8 mouse cellular contexts compared by ENCODE assay signal in the genomic region with DNA sequence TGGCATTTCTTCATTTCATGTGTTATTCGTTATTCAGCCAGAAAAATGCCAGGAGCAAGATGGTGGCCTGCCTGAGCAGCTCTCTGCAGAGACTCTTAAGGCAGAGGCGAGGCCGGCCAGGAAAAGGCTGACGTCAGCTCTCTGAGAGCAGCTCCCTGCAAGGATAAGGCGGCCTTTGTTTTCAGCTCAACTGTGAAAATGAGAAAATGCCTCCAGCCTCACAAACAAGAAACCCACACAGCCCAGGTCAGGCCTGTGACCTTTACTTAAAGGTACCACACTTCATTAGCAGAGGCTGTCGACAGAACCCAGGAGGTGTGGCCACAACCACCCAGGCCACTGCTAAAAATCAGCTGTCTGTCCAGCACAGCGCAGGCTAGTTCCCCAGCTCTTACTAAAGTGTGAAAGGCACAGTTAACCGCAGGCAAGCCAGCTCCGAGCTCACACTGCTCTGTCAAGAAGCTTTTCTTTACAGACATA.
DNase-seq lines count a peak whose midpoint lies in the region; ATAC-seq and TF ChIP-seq lines count a peak whose summit lies in the region.

No protein-coding gene starts in this region.

- peak; percentile 61 for ATAC-seq in heart, embryonic 15.5 days (replicated peaks; ENCODE audit: insufficient number of reproducible peaks, insufficient read depth, low FRiP score, low read depth)
- peak; percentile 85 for ATAC-seq in kidney, embryonic 16.5 days (ENCODE audit: low FRiP score, low TSS enrichment)
- peak; percentile 85 for ATAC-seq in midbrain, embryonic 16.5 days
- peak; percentile 87 for ATAC-seq in stomach, postnatal 0 days (ENCODE audit: low FRiP score, low TSS enrichment)

- peaks cover 96% of the 10 kb centered on the region for H3K4me1 ChIP-seq in heart, embryonic 15.5 days (replicated peaks)
- H3K4me1 ChIP-seq in kidney, embryonic 16.5 days (ENCODE audit: insufficient read depth, low read length), result peaks cover 82% of the 10 kb centered on the region
- peaks cover 39% of the 10 kb centered on the region for H3K4me1 ChIP-seq in midbrain, embryonic 16.5 days (ENCODE audit: control insufficient read depth, insufficient read depth, low read length)
- peaks cover 14% of the 10 kb centered on the region for H3K4me1 ChIP-seq in stomach, postnatal 0 days (replicated peaks; ENCODE audit: control insufficient read depth, insufficient read depth)

- DNase-seq in urinary bladder, postnatal 14 days (ENCODE audit: low spot score), result peak; percentile 65
- no peak for DNase-seq in urinary bladder, postnatal 10 days (ENCODE audit: low spot score)
- DNase-seq in fibroblast of lung, adult 2 months (ENCODE audit: low read depth), result peak; percentile 94
- peak; percentile 70 for DNase-seq in liver
- peak; percentile 79 for DNase-seq in stomach, postnatal 0 days (ENCODE audit: low spot score)

- TF ChIP-seq EP300 in stomach, postnatal 0 days (optimal IDR thresholded peaks at IDR 0.05), result no peak

- H3K27ac ChIP-seq in heart, embryonic 15.5 days, result peak overlapping the region; percentile 93
- H3K27ac ChIP-seq in kidney, embryonic 16.5 days (ENCODE audit: low read length), result peak overlapping the region; percentile 96
- H3K27ac ChIP-seq in midbrain, embryonic 16.5 days (ENCODE audit: low read length), result peak overlapping the region; percentile 89
- H3K27ac ChIP-seq in stomach, postnatal 0 days (replicated peaks), result peak overlapping the region; percentile 93

- peak overlapping the region; percentile 26 for H3K4me2 ChIP-seq in heart, embryonic 15.5 days
- peak overlapping the region; percentile 25 for H3K4me2 ChIP-seq in kidney, embryonic 16.5 days (replicated peaks; ENCODE audit: low read depth, low read length)
- peak overlapping the region; percentile 24 for H3K4me2 ChIP-seq in midbrain, embryonic 16.5 days (ENCODE audit: low read length)
- H3K4me2 ChIP-seq in stomach, postnatal 0 days (replicated peaks; ENCODE audit: low read depth), result 0 out of 2 replicates have a peak overlapping the region, but pooled peaks have one; percentile 2

- H3K27me3 ChIP-seq in heart, embryonic 15.5 days, result no peaks in the 10 kb centered on the region
- H3K27me3 ChIP-seq in kidney, embryonic 16.5 days (ENCODE audit: insufficient read depth, low read length), result no peaks in the 10 kb centered on the region
- H3K27me3 ChIP-seq in midbrain, embryonic 16.5 days (ENCODE audit: control insufficient read depth, insufficient read depth, low read depth, low read length), result no peaks in the 10 kb centered on the region
- no peaks in the 10 kb centered on the region for H3K27me3 ChIP-seq in stomach, postnatal 0 days (ENCODE audit: control insufficient read depth, insufficient read depth, low read length)

- WGBS in heart, embryonic 15.5 days, result 6% methylated on average over 9 of the region's 9 CpGs
- WGBS in kidney, embryonic 16.5 days, result 6% methylated on average over 9 of the region's 9 CpGs
- WGBS in midbrain, embryonic 16.5 days, result 4% methylated on average over 9 of the region's 9 CpGs
- WGBS in stomach, postnatal 0 days, result 6% methylated on average over 9 of the region's 9 CpGs

- peaks cover 15% of the 10 kb centered on the region; the same call in 1 of the 2 replicates for H3K36me3 ChIP-seq in heart, embryonic 15.5 days
- H3K36me3 ChIP-seq in kidney, embryonic 16.5 days (ENCODE audit: insufficient read depth, low read length), result peaks cover 3% of the 10 kb centered on the region; the same call in 1 of the 2 replicates
- no peaks in the 10 kb centered on the region for H3K36me3 ChIP-seq in midbrain, embryonic 16.5 days (ENCODE audit: control insufficient read depth, insufficient read depth, low read length)
- H3K36me3 ChIP-seq in stomach, postnatal 0 days (ENCODE audit: control insufficient read depth, insufficient read depth, low read length), result peaks cover 4% of the 10 kb centered on the region; the same call in 1 of the 2 replicates

- peak overlapping the region; percentile 37 for H3K9ac ChIP-seq in heart, embryonic 15.5 days
- H3K9ac ChIP-seq in kidney, embryonic 16.5 days (replicated peaks; ENCODE audit: low read length), result peak overlapping the region; percentile 54
- peak overlapping the region; percentile 57 for H3K9ac ChIP-seq in midbrain, embryonic 16.5 days (ENCODE audit: low read depth, low read length)
- H3K9ac ChIP-seq in stomach, postnatal 0 days (ENCODE audit: low read length), result peak overlapping the region; percentile 38

- TF ChIP-seq CTCF in stomach, postnatal 0 days (IDR thresholded peaks at IDR 0.05; ENCODE audit: low read depth), result no peak

- no peaks in the 10 kb centered on the region for H3K9me3 ChIP-seq in heart, embryonic 15.5 days (replicated peaks)
- H3K9me3 ChIP-seq in kidney, embryonic 16.5 days (ENCODE audit: low read length), result no peaks in the 10 kb centered on the region
- H3K9me3 ChIP-seq in midbrain, embryonic 16.5 days (replicated peaks; ENCODE audit: control insufficient read depth, low read length, poor library complexity, severe bottlenecking), result no peaks in the 10 kb centered on the region
- H3K9me3 ChIP-seq in stomach, postnatal 0 days (ENCODE audit: control insufficient read depth, low read length), result no peaks in the 10 kb centered on the region

- H3K4me3 ChIP-seq in heart, embryonic 15.5 days, result 0 out of 2 replicates have a peak overlapping the region, but pooled peaks have one; percentile 5
- H3K4me3 ChIP-seq in kidney, embryonic 16.5 days (ENCODE audit: low read length), result no peak overlapping the region
- H3K4me3 ChIP-seq in midbrain, embryonic 16.5 days (ENCODE audit: low read depth, low read length), result no peak overlapping the region
- H3K4me3 ChIP-seq in stomach, postnatal 0 days (ENCODE audit: low read depth, low read length), result no peak overlapping the region
